Mouse (Mus musculus): Measurements from ENCODE around the gene Tbc1d17.

The Tbc1d17 gene

DNA sequence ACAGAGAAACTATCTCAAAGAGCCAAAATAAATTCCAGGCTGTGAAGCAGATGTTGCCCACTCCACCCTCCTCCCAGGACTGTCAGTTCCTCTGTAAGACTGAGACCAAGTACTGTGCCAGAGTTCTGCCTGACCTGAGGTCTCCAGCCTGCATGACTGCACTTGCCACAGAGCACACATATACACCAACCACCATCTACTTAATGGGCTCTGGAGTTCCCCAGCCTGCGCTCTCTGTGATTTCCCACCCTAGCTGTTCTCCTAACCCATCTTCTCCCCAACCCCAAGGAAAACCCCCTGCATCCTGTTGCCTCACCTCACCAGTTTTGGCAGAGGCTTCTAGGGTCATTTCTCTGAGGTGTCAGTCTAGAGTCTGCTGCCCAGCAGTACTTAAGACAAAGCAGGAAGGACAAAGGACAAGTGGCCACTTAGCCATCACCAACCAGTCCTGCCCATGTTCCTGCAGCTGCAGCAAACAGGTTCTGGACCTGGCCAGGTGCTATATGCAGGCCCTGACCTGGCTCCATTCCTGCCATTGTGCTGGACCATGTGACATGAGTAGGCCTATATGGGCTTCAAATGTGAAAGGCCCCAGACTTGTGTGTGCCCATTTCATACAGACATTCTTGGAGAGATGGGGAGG is 13.4 kb downstream of the Tbc1d17 start:
- DNase-seq (ENCODE audit: extremely low read depth, low read depth, low spot score), result no peak

DNA sequence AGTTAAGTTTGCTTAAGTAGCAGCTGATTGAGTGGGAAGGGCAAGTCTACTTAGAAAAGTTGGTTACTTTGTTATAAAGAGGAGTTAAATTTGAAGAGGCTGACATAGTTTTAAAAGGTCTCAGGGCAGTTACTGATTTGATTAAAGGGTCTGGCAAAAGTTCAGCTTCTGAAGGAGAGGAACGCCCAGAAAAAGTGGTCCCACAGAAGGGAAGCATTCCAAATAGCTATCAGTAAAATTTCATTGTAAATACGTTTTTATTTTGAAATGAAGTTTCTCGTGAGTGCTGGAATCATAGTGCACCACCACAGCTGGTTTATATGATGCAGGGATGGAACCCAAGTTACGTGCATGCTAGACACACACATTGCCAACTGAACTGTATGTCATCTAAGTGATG is 16.1 kb downstream of the Tbc1d17 start:
- no peak for DNase-seq (ENCODE audit: extremely low read depth, low read depth, low spot score)

- no peak for DNase-seq (ENCODE audit: extremely low read depth, low read depth, low spot score)
Measured at GRCm38 (mm10) chr7:44828706-44829105, 20.2 kb downstream of the Tbc1d17 start.

DNA sequence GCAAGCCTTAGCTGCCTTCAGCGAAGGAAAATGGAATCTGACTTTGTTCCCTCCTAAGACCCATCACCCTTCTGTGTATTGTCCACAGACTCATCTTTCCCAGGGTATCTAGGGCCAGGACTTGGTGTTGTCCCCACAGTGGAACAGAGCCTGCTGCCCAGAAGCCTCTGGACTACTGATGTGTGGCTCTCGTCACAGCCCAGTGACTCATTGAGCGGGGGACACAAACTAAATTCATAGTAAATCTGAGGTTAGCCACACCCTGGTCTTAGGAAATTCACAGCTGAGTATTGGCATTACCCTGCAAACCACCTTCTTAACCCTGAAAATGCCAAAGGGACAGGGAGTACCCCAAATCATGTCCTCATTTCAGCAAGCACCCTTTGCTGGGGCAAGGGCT is 22.1 kb downstream of the Tbc1d17 start:
- no peak for DNase-seq (ENCODE audit: extremely low read depth, low read depth, low spot score)

- no peak for DNase-seq (ENCODE audit: extremely low read depth, low read depth, low spot score)
Measured at GRCm38 (mm10) chr7:44824872-44825271, 24.0 kb downstream of the Tbc1d17 start.

GRCm38 (mm10) chr7:44823409-44823808 is 25.5 kb downstream of the Tbc1d17 start:
- DNase-seq (ENCODE audit: extremely low read depth, low read depth, low spot score), result no peak

DNA sequence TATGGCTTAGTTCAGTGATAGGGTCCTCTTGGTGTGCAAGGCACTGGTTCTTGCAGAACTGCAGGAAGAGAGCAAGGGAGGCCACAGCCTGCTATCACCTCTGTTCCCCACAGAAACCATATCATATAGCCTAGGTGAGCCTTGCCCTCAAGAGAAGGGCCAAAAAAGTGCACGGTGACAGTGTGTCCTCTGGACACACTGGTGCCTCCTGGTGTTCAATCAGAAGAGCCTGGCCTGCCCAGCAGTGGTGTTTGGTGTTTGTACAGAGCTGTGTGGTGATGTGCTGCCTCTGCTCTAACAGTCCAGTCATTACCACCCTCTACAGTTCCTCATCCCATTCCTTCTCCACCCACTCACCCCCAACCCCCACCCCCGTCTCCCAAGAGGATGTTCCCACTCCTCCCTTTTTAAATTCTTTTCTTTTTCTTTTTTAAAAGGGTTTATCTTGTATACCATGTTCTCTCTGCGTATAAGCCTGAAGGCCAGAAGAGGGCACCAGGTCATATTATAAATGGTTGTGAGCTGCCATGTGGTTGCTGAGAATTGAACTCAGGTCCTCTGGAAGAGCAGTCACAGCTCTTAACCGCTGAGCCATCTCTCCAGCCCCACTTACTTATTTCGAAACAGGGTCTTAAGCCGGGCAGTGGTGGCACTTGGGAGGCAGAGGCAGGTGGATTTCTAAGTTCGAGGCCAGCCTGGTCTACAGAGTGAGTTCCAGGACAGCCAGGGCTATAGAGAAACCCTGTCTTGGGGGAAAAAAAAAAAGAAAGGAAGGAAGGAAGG is 27.0 kb downstream of the Tbc1d17 start:
- DNase-seq (ENCODE audit: extremely low read depth, low read depth, low spot score), result no peak

GRCm38 (mm10) chr7:44820525-44820924 is 28.4 kb downstream of the Tbc1d17 start:
- no peak for DNase-seq (ENCODE audit: extremely low read depth, low read depth, low spot score)

DNA sequence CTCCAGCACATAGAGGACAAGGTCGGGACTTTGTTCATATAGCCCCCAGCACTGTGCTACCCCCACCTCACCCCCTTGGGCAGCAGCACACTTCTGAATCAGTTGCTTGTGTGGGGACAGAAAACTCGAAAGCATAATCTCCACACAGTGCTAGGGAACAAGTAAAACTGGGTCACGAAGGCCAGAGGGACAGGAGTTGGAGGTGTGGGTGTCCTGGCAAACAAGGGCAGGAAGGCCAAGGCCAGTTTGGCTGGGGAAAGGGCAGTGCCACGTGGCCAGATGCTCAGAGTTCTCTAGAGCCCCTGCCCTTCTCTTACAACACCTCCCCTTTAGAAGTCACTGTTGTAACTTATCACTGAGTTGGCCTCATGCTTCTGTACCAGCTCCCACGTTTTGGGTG is 29.0 kb downstream of the Tbc1d17 start:
- DNase-seq (ENCODE audit: extremely low read depth, low read depth, low spot score), result no peak

DNA sequence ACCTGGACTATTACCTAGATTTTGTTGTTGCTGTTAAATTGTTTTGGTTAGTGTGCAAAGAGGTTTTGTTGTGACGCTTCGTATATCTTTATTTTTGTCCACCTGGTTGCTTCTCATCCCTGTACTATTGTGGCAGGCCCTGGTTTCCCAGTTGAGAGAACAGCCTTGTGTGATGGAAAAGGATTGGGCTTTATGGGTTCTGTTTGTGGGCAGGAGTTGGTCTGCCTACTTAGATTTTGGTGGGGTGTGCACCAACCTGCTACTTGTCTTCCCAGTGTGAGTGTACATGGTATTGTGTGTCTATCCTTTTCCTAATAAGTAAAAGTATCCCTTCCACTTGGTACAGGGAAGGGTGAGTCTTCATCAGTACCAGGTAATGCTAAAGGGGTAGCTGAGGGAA is 29.5 kb downstream of the Tbc1d17 start:
- no peak for DNase-seq (ENCODE audit: extremely low read depth, low read depth, low spot score)

DNA sequence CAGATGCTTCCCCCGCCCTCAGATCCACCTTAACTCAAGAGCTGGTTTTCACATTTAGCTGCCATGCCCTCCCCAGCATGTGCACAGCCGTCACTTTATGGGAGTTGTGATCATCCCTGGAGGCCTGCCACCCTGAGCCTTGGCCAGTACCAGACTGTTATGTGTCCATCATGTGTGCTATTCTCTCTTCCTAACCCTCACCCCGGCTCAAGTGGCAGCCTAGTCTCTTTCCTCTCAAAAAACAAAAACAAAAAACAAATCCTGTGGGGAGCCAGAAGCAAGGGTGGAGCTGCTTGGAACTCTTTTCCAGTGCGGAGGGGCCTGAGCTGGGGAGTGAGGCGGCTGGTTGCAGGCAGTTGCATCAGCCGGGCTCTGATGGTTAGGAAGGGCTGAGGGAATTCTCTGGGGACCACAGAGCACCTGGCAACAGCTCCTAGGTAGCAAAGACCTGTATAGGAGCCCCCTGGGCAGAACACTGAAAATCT is 30.1 kb downstream of the Tbc1d17 start:
- no peak for DNase-seq (ENCODE audit: extremely low read depth, low read depth, low spot score)

GRCm38 (mm10) chr7:44818164-44818563 is 30.7 kb downstream of the Tbc1d17 start:
- no peak for DNase-seq (ENCODE audit: extremely low read depth, low read depth, low spot score)

- no peak for DNase-seq (ENCODE audit: extremely low read depth, low read depth, low spot score)
Measured at GRCm38 (mm10) chr7:44817441-44817840, 31.4 kb downstream of the Tbc1d17 start.

GRCm38 (mm10) chr7:44816470-44817021 is 32.3 kb downstream of the Tbc1d17 start, which contains the start of gene Atf5:
Gene Atf5, minus strand, starts transcription at chr7:44816658.
- DNase-seq (ENCODE audit: extremely low read depth, low read depth, low spot score), result no peak

DNA sequence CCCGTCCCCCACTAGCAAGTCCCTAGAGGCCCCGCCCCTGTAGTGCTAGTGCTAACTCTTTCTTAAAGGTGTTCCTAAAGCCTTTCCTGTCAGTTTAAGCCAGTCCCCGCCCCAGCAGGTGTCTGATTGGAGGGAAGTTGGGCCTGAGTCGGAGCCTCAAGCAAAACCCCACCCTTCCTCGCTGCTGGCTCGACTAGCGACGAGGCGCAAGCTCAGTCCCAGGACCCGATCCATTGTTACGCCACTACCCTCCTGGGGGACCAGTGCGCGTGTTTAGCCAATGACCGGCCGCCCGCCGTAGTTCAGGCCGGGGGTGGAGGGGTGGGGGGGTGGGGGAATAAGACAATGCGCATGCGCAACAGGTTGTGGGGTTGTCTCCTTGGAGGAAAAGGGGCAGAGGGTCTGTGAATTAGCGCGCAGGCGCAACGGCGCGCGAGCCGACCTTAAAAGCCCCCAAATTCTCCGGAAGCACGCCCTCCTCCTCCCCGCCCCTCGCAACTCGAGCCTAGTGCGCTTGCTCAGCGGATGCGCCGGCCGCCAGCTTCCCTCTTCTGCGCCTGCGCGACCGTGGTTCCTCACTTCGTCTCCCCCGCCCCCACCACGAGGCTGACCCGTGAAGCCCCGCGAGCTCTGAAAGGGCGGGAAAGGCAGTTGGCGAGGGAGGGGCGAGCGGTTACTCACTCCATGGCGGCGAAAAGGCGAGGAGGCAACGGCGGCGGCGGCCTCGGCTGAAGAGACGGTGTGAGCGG is 33.0 kb downstream of the Tbc1d17 start, which contains the start of the genes Nup62 and Il4i1:
Gene Nup62 (plus strand): TSS at position 368 of the 749 bp plus-strand sequence.
Gene Il4i1 (plus strand): TSS at position 667 of the 749 bp plus-strand sequence.
- peak; percentile 97 for DNase-seq (ENCODE audit: extremely low read depth, low read depth, low spot score)

- DNase-seq (ENCODE audit: extremely low read depth, low read depth, low spot score), result no peak
Measured at GRCm38 (mm10) chr7:44814952-44815553, 33.8 kb downstream of the Tbc1d17 start.

GRCm38 (mm10) chr7:44814423-44814822 is 34.5 kb downstream of the Tbc1d17 start:
- no peak for DNase-seq (ENCODE audit: extremely low read depth, low read depth, low spot score)

DNA sequence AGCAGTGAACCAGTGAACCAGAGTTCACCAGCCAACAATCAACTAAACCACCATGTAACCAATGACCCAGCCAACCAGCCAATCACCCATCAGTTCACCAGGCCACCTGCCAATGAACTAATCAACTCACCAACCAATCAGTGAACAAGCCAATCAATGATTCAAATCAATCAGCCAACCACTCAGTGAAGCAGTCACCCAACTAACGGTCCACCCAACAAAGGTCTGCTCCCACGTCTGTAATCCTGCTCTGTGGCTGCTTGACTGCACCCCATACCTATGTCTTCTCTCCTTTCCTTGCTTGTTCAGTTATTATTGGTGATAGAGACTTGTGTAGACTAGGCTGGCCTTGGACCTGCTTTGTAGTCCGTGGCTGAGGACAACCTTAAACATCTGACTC is 34.9 kb downstream of the Tbc1d17 start:
- no peak for DNase-seq (ENCODE audit: extremely low read depth, low read depth, low spot score)

- no peak for DNase-seq (ENCODE audit: extremely low read depth, low read depth, low spot score)
Measured at GRCm38 (mm10) chr7:44812651-44813325, 36.1 kb downstream of the Tbc1d17 start.

All from fat pad, adult 2 months (tissue).